Mouse (Mus musculus) hindbrain, embryonic 15.5 days (tissue): ENCODE measurements around the gene Fhdc1. TPM values are rescaled to one million over a fixed set of nuclear protein-coding genes. Genes with fewer than 3 reads are reported as not detected.
A peak's percentile ranks its signal among the peaks of the same experiment; 100 is the strongest.

Source experiments
- ATAC-seq: fragments of 200-750 bp; cut with Nextera tagmentation; 2 replicates; pipeline ENCODE4 v1.8.0; 2017; ENCODE audit warnings: low read depth, moderate number of reproducible peaks, moderate TSS enrichment; ENCODE audit not compliant: low FRiP score
- H3K27ac ChIP-seq: fragments of 300-500 bp; sonication (generic); replicated peaks from 2 replicates; pipeline ENCODE4 v1.5.1; 2015; ENCODE audit warnings: mild to moderate bottlenecking, inconsistent platforms
- H3K27me3 ChIP-seq: fragments of 300-500 bp; sonication (generic); 2 replicates; pipeline ENCODE4 v1.6.1; 2015; ENCODE audit warnings: control low read depth, inconsistent platforms
- H3K36me3 ChIP-seq: fragments of 300-500 bp; sonication (generic); 2 replicates; pipeline ENCODE4 v1.6.1; 2015; ENCODE audit warnings: control low read depth, inconsistent platforms
- H3K4me1 ChIP-seq: fragments of 300-500 bp; sonication (generic); replicated peaks from 2 replicates; pipeline ENCODE4 v1.6.1; 2015; ENCODE audit warnings: control low read depth, inconsistent platforms
- H3K4me2 ChIP-seq: fragments of 300-500 bp; sonication (generic); 2 replicates; pipeline ENCODE4 v1.6.1; 2015; ENCODE audit warnings: moderate library complexity, mild to moderate bottlenecking, inconsistent platforms
- H3K4me3 ChIP-seq: fragments of 300-500 bp; sonication (generic); 2 replicates; pipeline ENCODE4 v1.5.1; 2015; ENCODE audit warnings: mild to moderate bottlenecking, inconsistent platforms
- H3K9ac ChIP-seq: fragments of 300-500 bp; sonication (generic); 2 replicates; pipeline ENCODE4 v1.6.1; 2015; ENCODE audit warnings: inconsistent platforms
- H3K9me3 ChIP-seq: fragments of 300-500 bp; sonication (generic); 2 replicates; pipeline ENCODE4 v1.6.1; 2016; ENCODE audit warnings: control low read depth, inconsistent platforms
- whole genome bisulfite sequencing: fragments of 180-500 bp; shearing (Covaris S2); methylation state at CpG from one replicate; pipeline ENCODE4 v1.1.7; 2015; 5-methylcytosine and 5-hydroxymethylcytosine counted together
- polyA plus RNA-seq: library from polyadenylated mRNA; unstranded; fragments of >200 nt; fragmentation: Nextera tagmentation; extraction: Ambion mirVana; gene quantifications from 2 replicates; pipeline ENCODE4 v1.2.1, GENCODE M21; 2015

Gene Fhdc1
- polyA plus RNA-seq, 1 experiment from 2014 or later, result 7.1 TPM

- WGBS, result 56% methylated on average over 3 of the region's 3 CpGs
- Histone ChIP-seq H3K4me1 (0 out of 2 replicates have a peak, but pooled peaks cover 11% of the 10 kb centered on the region), H3K4me2 (no peak overlapping the region), H3K27ac (no peak overlapping the region), H3K27me3 (0 out of 2 replicates have a peak, but pooled peaks cover 6% of the 10 kb centered on the region), H3K36me3 (no peaks in the 10 kb centered on the region), H3K4me3 (no peak overlapping the region), H3K9ac (no peak overlapping the region), H3K9me3 (no peaks in the 10 kb centered on the region)
- no peak for ATAC-seq
Measured at GRCm38 (mm10) chr3:84472527-84472926, 7.7 kb downstream of the Fhdc1 start.

- no peaks in the 10 kb centered on the region for H3K9me3 ChIP-seq
- no peak overlapping the region for H3K4me3 ChIP-seq
- H3K4me1 ChIP-seq, result 0 out of 2 replicates have a peak, but pooled peaks cover 11% of the 10 kb centered on the region
- no peak overlapping the region for H3K9ac ChIP-seq
- 90% methylated on average over 4 of the region's 4 CpGs for WGBS
- no peaks in the 10 kb centered on the region for H3K36me3 ChIP-seq
- 0 out of 2 replicates have a peak, but pooled peaks cover 3% of the 10 kb centered on the region for H3K27me3 ChIP-seq
- no peak for ATAC-seq
- no peak overlapping the region for H3K4me2 ChIP-seq
- no peak overlapping the region for H3K27ac ChIP-seq
Measured at GRCm38 (mm10) chr3:84471146-84471545, 9.1 kb downstream of the Fhdc1 start.

GRCm38 (mm10) chr3:84468111-84468453 is 12.1 kb downstream of the Fhdc1 start:
- no peak overlapping the region for H3K9ac ChIP-seq
- H3K27ac ChIP-seq, result no peak overlapping the region
- H3K4me2 ChIP-seq, result no peak overlapping the region
- 53% methylated on average over 4 of the region's 4 CpGs for WGBS
- no peaks in the 10 kb centered on the region for H3K27me3 ChIP-seq
- H3K9me3 ChIP-seq, result no peaks in the 10 kb centered on the region
- H3K4me1 ChIP-seq, result 0 out of 2 replicates have a peak, but pooled peaks cover 5% of the 10 kb centered on the region
- no peaks in the 10 kb centered on the region for H3K36me3 ChIP-seq
- no peak for ATAC-seq
- H3K4me3 ChIP-seq, result no peak overlapping the region

- H3K27ac ChIP-seq, result no peak overlapping the region
- no peaks in the 10 kb centered on the region for H3K9me3 ChIP-seq
- H3K4me2 ChIP-seq, result no peak overlapping the region
- H3K27me3 ChIP-seq, result no peaks in the 10 kb centered on the region
- no peak overlapping the region for H3K9ac ChIP-seq
- H3K4me3 ChIP-seq, result no peak overlapping the region
- WGBS, result 64% methylated on average over 10 of the region's 10 CpGs
- no peaks in the 10 kb centered on the region for H3K36me3 ChIP-seq
- ATAC-seq, result no peak
- 0 out of 2 replicates have a peak, but pooled peaks cover under 1% of the 10 kb centered on the region for H3K4me1 ChIP-seq
Measured at GRCm38 (mm10) chr3:84467419-84468110, 12.7 kb downstream of the Fhdc1 start.

- WGBS, result 64% methylated on average over 6 of the region's 6 CpGs
- ATAC-seq, result no peak
Measured at GRCm38 (mm10) chr3:84465822-84466500, 14.3 kb downstream of the Fhdc1 start.

GRCm38 (mm10) chr3:84461687-84462086 is 18.5 kb downstream of the Fhdc1 start:
- no peaks in the 10 kb centered on the region for H3K9me3 ChIP-seq
- ATAC-seq, result peak; percentile 51; the same call in 1 of the 2 replicates
- 22% methylated on average over 4 of the region's 4 CpGs for WGBS
- H3K4me2 ChIP-seq, result no peak overlapping the region
- H3K4me3 ChIP-seq, result no peak overlapping the region
- no peak overlapping the region for H3K27ac ChIP-seq
- H3K27me3 ChIP-seq, result no peaks in the 10 kb centered on the region
- no peak overlapping the region for H3K9ac ChIP-seq
- H3K4me1 ChIP-seq, result 0 out of 2 replicates have a peak, but pooled peaks cover 14% of the 10 kb centered on the region
- no peaks in the 10 kb centered on the region for H3K36me3 ChIP-seq

More at GRCm38 (mm10) chr3:84465822-84466500, 14.3 kb downstream of the Fhdc1 start:
- no peaks in the 10 kb centered on the region for H3K36me3 ChIP-seq
- 0 out of 2 replicates have a peak, but pooled peaks cover 7% of the 10 kb centered on the region for H3K4me1 ChIP-seq
- no peak overlapping the region for H3K27ac ChIP-seq
- H3K4me3 ChIP-seq, result no peak overlapping the region
- no peaks in the 10 kb centered on the region for H3K27me3 ChIP-seq
- no peak overlapping the region for H3K4me2 ChIP-seq
- H3K9me3 ChIP-seq, result no peaks in the 10 kb centered on the region
- no peak overlapping the region for H3K9ac ChIP-seq

- Histone ChIP-seq H3K9me3 (no peaks in the 10 kb centered on the region), H3K36me3 (no peaks in the 10 kb centered on the region), H3K4me2 (no peak overlapping the region), H3K27ac (no peak overlapping the region), H3K27me3 (no peaks in the 10 kb centered on the region), H3K4me1 (0 out of 2 replicates have a peak, but pooled peaks cover 14% of the 10 kb centered on the region), H3K9ac (no peak overlapping the region), H3K4me3 (no peak overlapping the region)
- peak; percentile 48; the same call in 1 of the 2 replicates for ATAC-seq
- WGBS, result 42% methylated on average over 12 of the region's 12 CpGs
Measured at GRCm38 (mm10) chr3:84460952-84461351, 19.3 kb downstream of the Fhdc1 start.

- Histone ChIP-seq H3K9me3 (no peaks in the 10 kb centered on the region), H3K9ac (no peak overlapping the region), H3K4me2 (no peak overlapping the region), H3K4me3 (no peak overlapping the region), H3K27me3 (no peaks in the 10 kb centered on the region), H3K4me1 (0 out of 2 replicates have a peak, but pooled peaks cover 14% of the 10 kb centered on the region), H3K27ac (no peak overlapping the region), H3K36me3 (no peaks in the 10 kb centered on the region)
- 36% methylated on average over 3 of the region's 3 CpGs for WGBS
- ATAC-seq, result no peak
Measured at GRCm38 (mm10) chr3:84460499-84460898, 19.7 kb downstream of the Fhdc1 start.

GRCm38 (mm10) chr3:84455733-84456417 is 24.4 kb downstream of the Fhdc1 start:
- Histone ChIP-seq H3K4me1 (0 out of 2 replicates have a peak, but pooled peaks cover 6% of the 10 kb centered on the region), H3K4me2 (no peak overlapping the region), H3K36me3 (no peaks in the 10 kb centered on the region), H3K4me3 (no peak overlapping the region), H3K9me3 (no peaks in the 10 kb centered on the region), H3K27me3 (no peaks in the 10 kb centered on the region), H3K27ac (no peak overlapping the region), H3K9ac (no peak overlapping the region)
- WGBS, result 76% methylated on average over 12 of the region's 12 CpGs
- no peak for ATAC-seq

GRCm38 (mm10) chr3:84450651-84451050 is 29.6 kb downstream of the Fhdc1 start:
- Histone ChIP-seq H3K4me1 (no peaks in the 10 kb centered on the region), H3K27ac (no peak overlapping the region), H3K4me2 (no peak overlapping the region), H3K4me3 (no peak overlapping the region), H3K27me3 (no peaks in the 10 kb centered on the region), H3K9ac (no peak overlapping the region), H3K36me3 (no peaks in the 10 kb centered on the region), H3K9me3 (no peaks in the 10 kb centered on the region)
- ATAC-seq, result no peak
- 71% methylated on average over 3 of the region's 3 CpGs for WGBS

- no peak for ATAC-seq
- Histone ChIP-seq H3K4me2 (no peak overlapping the region), H3K27me3 (no peaks in the 10 kb centered on the region), H3K9me3 (no peaks in the 10 kb centered on the region), H3K4me1 (no peaks in the 10 kb centered on the region), H3K36me3 (0 out of 2 replicates have a peak, but pooled peaks cover 3% of the 10 kb centered on the region), H3K27ac (no peak overlapping the region), H3K9ac (no peak overlapping the region), H3K4me3 (no peak overlapping the region)
- WGBS, result 87% methylated on average over 9 of the region's 9 CpGs
Measured at GRCm38 (mm10) chr3:84449015-84449414, 31.2 kb downstream of the Fhdc1 start.

- Histone ChIP-seq H3K36me3 (0 out of 2 replicates have a peak, but pooled peaks cover 3% of the 10 kb centered on the region), H3K4me2 (no peak overlapping the region), H3K4me1 (no peaks in the 10 kb centered on the region), H3K27me3 (no peaks in the 10 kb centered on the region), H3K27ac (no peak overlapping the region), H3K4me3 (no peak overlapping the region), H3K9me3 (no peaks in the 10 kb centered on the region), H3K9ac (no peak overlapping the region)
- no peak for ATAC-seq
- WGBS, result 62% methylated on average over 5 of the region's 5 CpGs
Measured at GRCm38 (mm10) chr3:84447803-84448202, 32.4 kb downstream of the Fhdc1 start.
